Mouse (Mus musculus) MEL (cell line): ENCODE results near the gene Sipa1l1.

Experiments
- MAX ChIP-seq: IDR thresholded peaks from 2 replicates; pipeline ENCODE4 v1.6.1; 2011; ENCODE audit warnings: low read length, improper control_type of control experiment
- NELFE ChIP-seq: IDR thresholded peaks from 2 replicates; pipeline ENCODE4 v1.6.1; 2011; ENCODE audit warnings: low read depth, low read length, improper control_type of control experiment
- POLR2A ChIP-seq, 2 experiments: IDR thresholded peaks; 2 replicates each; pipeline ENCODE4 v1.6.1; 2011 to 2012; ENCODE audit warnings: low read length in 2 of 2, mild to moderate bottlenecking in 2 of 2, control low read depth in 1 of 2, improper control_type of control experiment in 1 of 2, low read depth in 1 of 2, moderate library complexity in 1 of 2; ENCODE audit not compliant: control insufficient read depth in 1 of 2, insufficient read depth in 1 of 2, poor library complexity in 1 of 2
- POLR2AphosphoS5 ChIP-seq: IDR thresholded peaks from 2 replicates; pipeline ENCODE4 v1.6.1; 2012; ENCODE audit warnings: low read depth, borderline replicate concordance, mild to moderate bottlenecking, inconsistent platforms, low read length, moderate library complexity, mixed read lengths

DNA sequence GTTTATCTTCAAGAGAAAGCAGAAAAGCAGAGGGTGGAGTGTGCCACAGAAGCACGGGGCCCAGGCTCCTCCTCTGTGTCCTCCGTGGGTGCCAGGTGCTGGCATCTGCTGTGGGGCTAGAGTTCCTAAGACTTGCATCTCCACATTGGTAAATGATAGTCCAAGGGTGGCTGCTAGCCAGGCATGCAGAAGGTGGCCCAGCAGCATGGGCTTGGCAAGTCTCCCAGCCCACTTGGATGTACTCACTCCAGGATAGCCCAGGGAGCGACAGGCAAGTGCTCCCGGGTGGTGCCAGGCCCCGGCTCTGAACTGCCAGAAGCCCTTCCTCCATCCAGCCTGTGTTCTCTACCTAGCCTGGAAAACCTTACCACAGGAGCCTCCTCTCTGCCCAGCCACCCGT lies 239.4 kb downstream of the Sipa1l1 start:
- TF ChIP-seq POLR2A (IDR thresholded peaks at IDR 0.05; ENCODE audit: control insufficient read depth in 1 of 2, insufficient read depth in 1 of 2, low read depth in 1 of 2, low read length in 2 of 2, poor library complexity in 1 of 2) (no peak), MAX (no peak), POLR2AphosphoS5 (no peak), NELFE (no peak)
